8 mouse cellular contexts compared by ENCODE assay signal in genomic region chr17:21679273-21680018, GRCm38 (mm10). TPM values are rescaled to one million over a fixed set of nuclear protein-coding genes. Genes with fewer than 3 reads are reported as not detected.
DNase-seq lines count a peak whose midpoint lies in the region; ATAC-seq and TF ChIP-seq lines count a peak whose summit lies in the region.

No protein-coding gene starts in this region.

- 0 out of 2 replicates have a peak, but pooled peaks have one; percentile 9 for TF ChIP-seq POLR2A in cortical plate, adult 2 months (IDR thresholded peaks at IDR 0.05; ENCODE audit: extremely low read depth, insufficient read depth, low read length)

- peak overlapping the region; percentile 69 for H3K27ac ChIP-seq in cortical plate, adult 2 months (ENCODE audit: insufficient read depth, low read length)

- peak overlapping the region; percentile 86 for H3K4me3 ChIP-seq in cortical plate, adult 2 months (ENCODE audit: insufficient read depth, low read length)
- H3K4me3 ChIP-seq in megakaryocyte, embryonic 14.5 days (replicated peaks), result peak overlapping the region; percentile 89

- no peaks in the 10 kb centered on the region for H3K4me1 ChIP-seq in cortical plate, adult 2 months (ENCODE audit: control insufficient read depth, insufficient read depth, low read length)
- peaks cover 8% of the 10 kb centered on the region for H3K4me1 ChIP-seq in megakaryocyte, embryonic 14.5 days

- H3K9me3 ChIP-seq in megakaryocyte, embryonic 14.5 days, result no peaks in the 10 kb centered on the region

- peak; percentile 74 to 81 for DNase-seq in gastrocnemius, adult 8-10 months (ENCODE audit: low spot score in 2 of 2)
- DNase-seq in hindlimb bud, embryonic 11.5 days (ENCODE audit: extremely low spot score, low read depth, low spot score), result peak; percentile 63
- peak; percentile 67 to 81 for DNase-seq in left cerebral cortex, adult 8-10 months (ENCODE audit: low spot score in 2 of 2)
- peak; percentile 84 to 91 for DNase-seq in right cerebral cortex, postnatal 10 days (ENCODE audit: low spot score in 2 of 2)
- DNase-seq in urinary bladder, postnatal 25 days (ENCODE audit: low spot score), result peak; percentile 70

- H3K27me3 ChIP-seq in megakaryocyte, embryonic 14.5 days (replicated peaks), result no peaks in the 10 kb centered on the region

- peaks cover 18% of the 10 kb centered on the region for H3K36me3 ChIP-seq in megakaryocyte, embryonic 14.5 days (replicated peaks; ENCODE audit: low read length)

- peak; percentile 98 for ATAC-seq in activated CD4-positive, CD25-positive, alpha-beta regulatory T cell, adult 4 months

- peak; percentile 36; the same call in 1 of the 2 replicates for TF ChIP-seq CTCF in cortical plate, adult 2 months (IDR thresholded peaks at IDR 0.05; ENCODE audit: extremely low read depth, insufficient read depth, low read length)

RNA-seq across cellular contexts. Expression of gene Gm10226, which starts 12.2 kb away (rescaled TPM):
- 10 to 100 TPM; 16.1 to 17.7 TPM for polyA plus RNA-seq in activated CD4-positive, CD25-positive, alpha-beta regulatory T cell, adult 4 months (2017; shearing (Covaris generic))
- polyA plus RNA-seq in cortical plate, adult 2 months (2012; rRNA removed), result 2.3 and 5.4 TPM in 2 replicates
- total RNA-seq in gastrocnemius, adult 8-10 months (2022), result 1 to 10 TPM in 2 of 4 experiments, not detected in 2; 1.9 to 3.4 TPM
- 1 to 10 TPM; 4.9 to 9.6 (median 7.9) TPM for total RNA-seq in left cerebral cortex, adult 8-10 months (2022)
- polyA plus RNA-seq in megakaryocyte, embryonic 14.5 days (2012; ENCODE audit: insufficient read depth, low replicate concordance), result not detected in 2 replicates

RNA-seq across cellular contexts. Expression of gene Zfp760, which starts 28.1 kb away (rescaled TPM):
- polyA plus RNA-seq in activated CD4-positive, CD25-positive, alpha-beta regulatory T cell, adult 4 months (2017; shearing (Covaris generic)), result 1 to 10 TPM; 7.0 to 8.3 TPM
- polyA plus RNA-seq in cortical plate, adult 2 months (2012; rRNA removed), result 5.8 TPM in 2 replicates
- under 1 TPM; 0.51 to 0.91 (median 0.77) TPM for total RNA-seq in gastrocnemius, adult 8-10 months (2022)
- 1 to 10 TPM; 6.2 to 7.0 (median 6.3) TPM for total RNA-seq in left cerebral cortex, adult 8-10 months (2022)
- polyA plus RNA-seq in megakaryocyte, embryonic 14.5 days (2012; ENCODE audit: insufficient read depth, low replicate concordance), result 0.04 TPM in 1 of 2 replicates, not detected in the other

RNA-seq across cellular contexts. Expression of gene Zfp983, which starts 29.0 kb away (rescaled TPM):
- 10 to 100 TPM in 1 of 2 experiments, 1 to 10 TPM in 1; 9.9 to 15.3 TPM for polyA plus RNA-seq in activated CD4-positive, CD25-positive, alpha-beta regulatory T cell, adult 4 months (2017; shearing (Covaris generic))
- 6.3 TPM in 2 replicates for polyA plus RNA-seq in cortical plate, adult 2 months (2012; rRNA removed)
- 1 to 10 TPM in 3 of 4 experiments, under 1 TPM in 1; 0.88 to 1.5 (median 1.4) TPM for total RNA-seq in gastrocnemius, adult 8-10 months (2022)
- total RNA-seq in left cerebral cortex, adult 8-10 months (2022), result 10 to 100 TPM in 3 of 4 experiments, 1 to 10 TPM in 1; 8.5 to 14.7 (median 13.2) TPM
- polyA plus RNA-seq in megakaryocyte, embryonic 14.5 days (2012; ENCODE audit: insufficient read depth, low replicate concordance), result 0.17 TPM in 1 of 2 replicates, not detected in the other

RNA-seq across cellular contexts. Expression of gene Zfp229, which starts 51.1 kb away (rescaled TPM):
- polyA plus RNA-seq in activated CD4-positive, CD25-positive, alpha-beta regulatory T cell, adult 4 months (2017; shearing (Covaris generic)), result under 1 TPM; 0.34 to 0.50 TPM
- polyA plus RNA-seq in cortical plate, adult 2 months (2012; rRNA removed), result 1.1 and 1.5 TPM in 2 replicates
- total RNA-seq in gastrocnemius, adult 8-10 months (2022), result 1 to 10 TPM; 4.3 to 6.4 (median 5.7) TPM
- total RNA-seq in left cerebral cortex, adult 8-10 months (2022), result 1 to 10 TPM; 4.3 to 5.0 (median 4.8) TPM
- polyA plus RNA-seq in megakaryocyte, embryonic 14.5 days (2012; ENCODE audit: insufficient read depth, low replicate concordance), result 0.72 TPM in 1 of 2 replicates, not detected in the other

Comparison
In these comparisons a context has a peak if more than half of its experiments do, and no peak if none do; other contexts are left out.
1. Peak in every context shown above with its lines: DNase-seq, ATAC-seq, H3K4me3 ChIP-seq and H3K27ac ChIP-seq.